Mouse (Mus musculus): ENCODE data around the gene Magel2. TPM values are rescaled to one million over a fixed set of nuclear protein-coding genes. Genes with fewer than 3 reads are reported as not detected.

The Magel2 gene
- 22.3 and 30.3 TPM in 2 replicates for polyA plus RNA-seq (2016; fragmentation: Nextera tagmentation; extraction: Ambion mirVana)

GRCm38 (mm10) chr7:62376510-62377304, at the start of gene Magel2:
TSS of gene Magel2 (plus strand) at chr7:62377010.
- Histone ChIP-seq H3K9ac (peak within 1 kb of the TSS; percentile 63), H3K27ac (peak within 1 kb of the TSS; percentile 80), H3K4me2 (peak within 1 kb of the TSS; percentile 65), H3K36me3 (replicated peaks) (peaks cover 6% of the 10 kb centered on the region; the same call in 1 of the 2 replicates), H3K4me1 (peaks cover 14% of the 10 kb centered on the region), H3K9me3 (peaks cover 32% of the 10 kb centered on the region; the same call in 1 of the 2 replicates), H3K27me3 (no peaks in the 10 kb centered on the region), H3K4me3 (replicated peaks) (peak within 1 kb of the TSS; percentile 53)
- 29% methylated on average over 31 of the region's 31 CpGs for WGBS
- peak; percentile 94 for ATAC-seq (ENCODE audit: low FRiP score)

- H3K27me3 ChIP-seq = no peaks in the 10 kb centered on the region
- peaks cover 14% of the 10 kb centered on the region for H3K9me3 ChIP-seq
- H3K27ac ChIP-seq = no peak overlapping the region
- 0 out of 2 replicates have a peak, but pooled peaks cover 7% of the 10 kb centered on the region for H3K4me1 ChIP-seq
- H3K9ac ChIP-seq = no peak overlapping the region
- no peak overlapping the region for H3K4me3 ChIP-seq (replicated peaks)
- ATAC-seq (ENCODE audit: low FRiP score) = no peak
- 41% methylated on average over 1 of the region's 1 CpGs for WGBS
- H3K4me2 ChIP-seq = no peak overlapping the region
- H3K36me3 ChIP-seq (replicated peaks) = no peaks in the 10 kb centered on the region
Measured at GRCm38 (mm10) chr7:62345411-62345810, 31.4 kb upstream of the Magel2 start.

DNA sequence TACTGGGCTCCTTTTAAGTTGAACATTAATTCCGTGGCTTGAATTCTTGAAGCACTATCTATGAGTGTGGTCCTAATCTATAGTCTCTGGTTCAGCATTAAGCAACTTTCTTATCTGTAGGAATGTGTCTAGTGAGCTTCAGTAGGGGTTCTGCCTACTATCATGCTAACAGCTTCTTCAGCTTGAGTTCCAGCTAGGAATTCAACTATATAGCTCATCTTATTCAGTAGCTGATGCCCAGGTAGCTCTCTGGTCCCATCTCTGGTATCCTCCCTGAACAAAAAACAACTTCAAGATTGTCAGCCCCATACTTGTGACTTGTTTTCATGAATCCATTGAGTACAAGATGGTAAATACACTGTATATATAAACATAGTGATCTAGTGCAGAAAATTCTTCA, 30.5 kb upstream of the Magel2 start, which contains the start of gene Ndn:
TSS of gene Ndn (plus strand) at position 301 of the 400 bp plus-strand sequence.
- 59% methylated on average over 1 of the region's 1 CpGs for WGBS
- 0 out of 2 replicates have a peak, but pooled peaks cover 7% of the 10 kb centered on the region for H3K4me1 ChIP-seq
- H3K4me3 ChIP-seq (replicated peaks) = no peak within 1 kb of the TSS
- no peaks in the 10 kb centered on the region for H3K27me3 ChIP-seq
- no peak within 1 kb of the TSS for H3K9ac ChIP-seq
- peaks cover 14% of the 10 kb centered on the region for H3K9me3 ChIP-seq
- no peak within 1 kb of the TSS for H3K27ac ChIP-seq
- no peaks in the 10 kb centered on the region for H3K36me3 ChIP-seq (replicated peaks)
- no peak for ATAC-seq (ENCODE audit: low FRiP score)
- no peak within 1 kb of the TSS for H3K4me2 ChIP-seq

DNA sequence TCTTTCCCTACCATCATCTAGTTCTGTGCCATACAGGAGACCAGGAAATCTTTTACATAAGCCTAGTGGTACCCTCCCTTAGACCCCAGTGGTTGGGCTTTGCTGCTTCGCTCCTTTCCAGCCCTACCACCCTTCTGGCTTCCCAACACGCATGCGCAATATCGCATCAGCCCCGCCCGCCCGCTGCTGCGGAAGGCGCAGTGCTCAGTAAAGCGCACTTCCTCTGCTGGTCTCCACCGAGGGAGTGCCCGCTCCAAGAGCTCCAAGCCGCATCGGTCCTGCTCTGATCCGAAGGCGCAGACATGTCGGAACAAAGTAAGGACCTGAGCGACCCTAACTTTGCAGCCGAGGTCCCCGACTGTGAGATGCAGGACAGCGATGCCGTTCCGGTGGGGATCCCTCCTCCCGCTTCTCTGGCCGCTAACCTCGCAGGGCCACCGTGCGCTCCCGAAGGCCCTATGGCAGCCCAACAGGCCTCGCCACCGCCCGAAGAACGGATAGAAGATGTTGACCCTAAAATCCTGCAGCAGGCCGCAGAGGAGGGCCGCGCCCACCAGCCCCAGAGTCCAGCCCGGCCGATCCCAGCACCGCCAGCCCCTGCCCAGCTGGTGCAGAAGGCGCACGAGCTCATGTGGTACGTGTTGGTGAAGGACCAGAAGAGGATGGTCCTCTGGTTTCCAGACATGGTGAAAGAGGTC, 28.6 kb upstream of the Magel2 start:
- Histone ChIP-seq H3K4me3 (replicated peaks) (peak overlapping the region; percentile 55), H3K9ac (peak overlapping the region; percentile 68), H3K27ac (peak overlapping the region; percentile 83), H3K4me1 (0 out of 2 replicates have a peak, but pooled peaks cover 7% of the 10 kb centered on the region), H3K9me3 (peaks cover 14% of the 10 kb centered on the region), H3K36me3 (replicated peaks) (no peaks in the 10 kb centered on the region), H3K4me2 (peak overlapping the region; percentile 61), H3K27me3 (no peaks in the 10 kb centered on the region)
- 13% methylated on average over 42 of the region's 42 CpGs for WGBS
- peak; percentile 92 for ATAC-seq (ENCODE audit: low FRiP score)

DNA sequence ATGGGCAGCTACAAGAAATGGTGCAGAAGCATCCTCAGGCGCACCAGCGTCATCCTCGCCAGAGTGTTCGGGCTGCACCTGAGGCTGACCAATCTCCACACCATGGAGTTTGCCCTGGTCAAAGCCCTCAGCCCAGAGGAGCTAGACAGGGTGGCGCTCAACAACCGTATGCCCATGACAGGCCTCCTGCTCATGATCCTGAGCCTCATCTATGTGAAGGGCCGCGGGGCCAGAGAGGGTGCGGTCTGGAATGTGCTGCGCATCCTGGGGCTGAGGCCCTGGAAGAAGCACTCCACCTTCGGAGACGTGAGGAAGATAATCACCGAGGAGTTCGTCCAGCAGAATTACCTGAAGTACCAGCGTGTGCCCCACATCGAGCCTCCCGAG, 28.0 kb upstream of the Magel2 start:
- H3K4me1 ChIP-seq = 0 out of 2 replicates have a peak, but pooled peaks cover 7% of the 10 kb centered on the region
- peak overlapping the region; percentile 83 for H3K27ac ChIP-seq
- H3K36me3 ChIP-seq (replicated peaks) = no peaks in the 10 kb centered on the region
- ATAC-seq (ENCODE audit: low FRiP score) = peak; percentile 41
- peaks cover 14% of the 10 kb centered on the region for H3K9me3 ChIP-seq
- H3K27me3 ChIP-seq = no peaks in the 10 kb centered on the region
- H3K9ac ChIP-seq = peak overlapping the region; percentile 68
- WGBS = 47% methylated on average over 17 of the region's 17 CpGs
- H3K4me2 ChIP-seq = peak overlapping the region; percentile 61
- H3K4me3 ChIP-seq (replicated peaks) = peak overlapping the region; percentile 55

DNA sequence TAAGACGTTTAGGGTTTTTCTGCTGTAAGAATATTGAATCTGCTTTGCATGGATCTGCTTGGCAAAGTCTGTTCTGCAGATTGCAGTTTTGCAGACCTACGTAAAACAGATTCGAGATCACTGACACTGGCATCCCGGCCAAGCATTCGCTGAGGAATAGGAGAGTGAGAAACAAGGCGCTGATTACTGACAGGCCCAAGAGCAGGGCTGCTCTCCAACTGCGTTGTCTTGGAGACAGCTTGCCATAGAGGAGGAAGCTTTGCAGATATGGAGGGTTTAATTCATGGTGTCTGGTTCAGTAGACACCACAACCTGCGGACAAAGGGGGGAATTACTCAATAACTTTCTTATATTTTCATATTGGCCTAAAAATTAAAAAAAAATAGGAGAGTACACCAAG, 25.5 kb upstream of the Magel2 start:
- 0 out of 2 replicates have a peak, but pooled peaks cover 7% of the 10 kb centered on the region for H3K4me1 ChIP-seq
- no peaks in the 10 kb centered on the region for H3K27me3 ChIP-seq
- H3K4me2 ChIP-seq = no peak overlapping the region
- no peak overlapping the region for H3K4me3 ChIP-seq (replicated peaks)
- 55% methylated on average over 8 of the region's 8 CpGs for WGBS
- H3K36me3 ChIP-seq (replicated peaks) = no peaks in the 10 kb centered on the region
- H3K9me3 ChIP-seq = peaks cover 14% of the 10 kb centered on the region
- no peak overlapping the region for H3K27ac ChIP-seq
- no peak for ATAC-seq (ENCODE audit: low FRiP score)
- no peak overlapping the region for H3K9ac ChIP-seq

GRCm38 (mm10) chr7:62365039-62365636, 11.7 kb upstream of the Magel2 start:
- no peak overlapping the region for H3K4me2 ChIP-seq
- no peaks in the 10 kb centered on the region for H3K4me1 ChIP-seq
- 0 out of 2 replicates have a peak overlapping the region, but pooled peaks have one; percentile 4 for H3K9ac ChIP-seq
- H3K27ac ChIP-seq = peak overlapping the region; percentile 75
- H3K27me3 ChIP-seq = no peaks in the 10 kb centered on the region
- H3K9me3 ChIP-seq = no peaks in the 10 kb centered on the region
- no peaks in the 10 kb centered on the region for H3K36me3 ChIP-seq (replicated peaks)
- 59% methylated on average over 7 of the region's 7 CpGs for WGBS
- no peak overlapping the region for H3K4me3 ChIP-seq (replicated peaks)
- peak; percentile 71 for ATAC-seq (ENCODE audit: low FRiP score)

DNA sequence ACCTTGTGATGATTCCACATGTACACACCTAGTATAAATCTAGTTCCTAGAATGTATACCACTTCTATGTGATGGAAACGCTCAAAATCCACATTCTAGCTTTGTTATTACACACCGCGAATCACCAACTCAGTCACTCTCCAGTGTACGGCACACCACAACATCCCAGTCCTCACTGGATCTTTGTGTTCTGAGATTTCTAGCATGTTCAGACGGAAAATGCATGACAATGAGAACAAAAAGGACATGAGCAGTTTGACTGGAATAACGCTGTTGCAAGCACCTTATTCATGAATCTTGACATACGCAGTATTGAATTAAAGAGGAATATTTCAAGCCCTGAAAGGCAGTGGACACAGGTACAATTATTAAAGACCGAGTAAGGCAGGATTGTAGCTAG, 10.1 kb upstream of the Magel2 start:
- H3K27me3 ChIP-seq = no peaks in the 10 kb centered on the region
- H3K36me3 ChIP-seq (replicated peaks) = no peaks in the 10 kb centered on the region
- ATAC-seq (ENCODE audit: low FRiP score) = no peak
- H3K9me3 ChIP-seq = no peaks in the 10 kb centered on the region
- H3K4me1 ChIP-seq = no peaks in the 10 kb centered on the region
- no peak overlapping the region for H3K4me3 ChIP-seq (replicated peaks)
- no peak overlapping the region for H3K4me2 ChIP-seq
- WGBS = 68% methylated on average over 8 of the region's 8 CpGs
- H3K27ac ChIP-seq = 0 out of 2 replicates have a peak overlapping the region, but pooled peaks have one; percentile 9
- no peak overlapping the region for H3K9ac ChIP-seq

- ATAC-seq (ENCODE audit: low FRiP score) = no peak
- H3K4me1 ChIP-seq = peaks cover 14% of the 10 kb centered on the region
Measured at GRCm38 (mm10) chr7:62375658-62376057, 1.2 kb upstream of the Magel2 start.

GRCm38 (mm10) chr7:62377313-62377712, 503 bp downstream of the Magel2 start:
- 26% methylated on average over 14 of the region's 14 CpGs for WGBS
- H3K4me3 ChIP-seq (replicated peaks) = peak overlapping the region; percentile 53
- peak overlapping the region; percentile 80 for H3K27ac ChIP-seq
- H3K36me3 ChIP-seq (replicated peaks) = peaks cover 6% of the 10 kb centered on the region; the same call in 1 of the 2 replicates
- no peaks in the 10 kb centered on the region for H3K27me3 ChIP-seq
- peak overlapping the region; percentile 65 for H3K4me2 ChIP-seq
- peaks cover 32% of the 10 kb centered on the region; the same call in 1 of the 2 replicates for H3K9me3 ChIP-seq
- ATAC-seq (ENCODE audit: low FRiP score) = peak; percentile 53
- peak overlapping the region; percentile 63 for H3K9ac ChIP-seq
- H3K4me1 ChIP-seq = peaks cover 14% of the 10 kb centered on the region

More at GRCm38 (mm10) chr7:62375658-62376057, 1.2 kb upstream of the Magel2 start:
- peaks cover 6% of the 10 kb centered on the region; the same call in 1 of the 2 replicates for H3K36me3 ChIP-seq (replicated peaks)
- H3K4me3 ChIP-seq (replicated peaks) = no peak overlapping the region
- WGBS = 41% methylated on average over 4 of the region's 4 CpGs
- H3K27ac ChIP-seq = no peak overlapping the region
- H3K9me3 ChIP-seq = peaks cover 31% of the 10 kb centered on the region; the same call in 1 of the 2 replicates
- no peaks in the 10 kb centered on the region for H3K27me3 ChIP-seq
- H3K9ac ChIP-seq = no peak overlapping the region
- H3K4me2 ChIP-seq = no peak overlapping the region

DNA sequence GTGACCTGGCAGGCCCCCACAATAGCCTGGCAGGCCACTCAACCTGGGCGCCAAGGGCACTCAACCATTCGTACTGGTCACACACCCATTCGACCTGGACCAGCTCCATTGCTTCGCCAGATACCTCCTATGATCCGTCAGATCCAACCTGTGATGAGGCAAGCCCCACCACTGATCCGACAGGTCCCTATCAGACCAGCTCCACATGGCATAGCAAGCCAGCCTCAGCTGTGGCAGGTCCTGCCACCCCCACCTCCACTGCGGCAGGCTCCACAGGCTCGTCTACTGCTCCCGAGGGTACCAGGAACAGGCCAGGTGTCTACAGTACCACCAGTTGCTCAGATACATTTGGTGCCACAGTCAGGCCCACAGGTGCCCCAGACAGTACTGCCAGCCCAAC, 1.7 kb downstream of the Magel2 start:
- Histone ChIP-seq H3K27ac (no peak overlapping the region), H3K9ac (peak overlapping the region; percentile 63), H3K27me3 (no peaks in the 10 kb centered on the region), H3K36me3 (replicated peaks) (peaks cover 6% of the 10 kb centered on the region; the same call in 1 of the 2 replicates), H3K9me3 (peaks cover 32% of the 10 kb centered on the region; the same call in 1 of the 2 replicates), H3K4me1 (peaks cover 14% of the 10 kb centered on the region), H3K4me2 (peak overlapping the region; percentile 65), H3K4me3 (replicated peaks) (peak overlapping the region; percentile 53)
- 88% methylated on average over 9 of the region's 9 CpGs for WGBS
- ATAC-seq (ENCODE audit: low FRiP score) = no peak
